Mouse (Mus musculus) heart, postnatal 4 days (tissue): ENCODE data around the gene Tnfsf11. TPM values are rescaled to one million over a fixed set of nuclear protein-coding genes. Genes with fewer than 3 reads are reported as not detected.

Experiments
- DNase-seq: peaks from one replicate; pipeline ENCODE4 v3.0.0; 2021
- microRNA-seq, 2 experiments: library from miRNA; unstranded; fragments of <30 nt; microRNA quantifications; one replicate each; pipeline ENCODE4 v1.2.0; 2021 to 2022
- total RNA-seq, 2 experiments: library from RNA; stranded (reverse); gene quantifications; 2 replicates each; pipeline ENCODE4 v1.2.3; 2021

Tnfsf11 gene
- total RNA-seq, 2 experiments from 2014 or later: not detected

- peak; percentile 63 for DNase-seq
Measured at GRCm38 (mm10) chr14:78287906-78288800, 19.7 kb downstream of the Tnfsf11 start.

DNA sequence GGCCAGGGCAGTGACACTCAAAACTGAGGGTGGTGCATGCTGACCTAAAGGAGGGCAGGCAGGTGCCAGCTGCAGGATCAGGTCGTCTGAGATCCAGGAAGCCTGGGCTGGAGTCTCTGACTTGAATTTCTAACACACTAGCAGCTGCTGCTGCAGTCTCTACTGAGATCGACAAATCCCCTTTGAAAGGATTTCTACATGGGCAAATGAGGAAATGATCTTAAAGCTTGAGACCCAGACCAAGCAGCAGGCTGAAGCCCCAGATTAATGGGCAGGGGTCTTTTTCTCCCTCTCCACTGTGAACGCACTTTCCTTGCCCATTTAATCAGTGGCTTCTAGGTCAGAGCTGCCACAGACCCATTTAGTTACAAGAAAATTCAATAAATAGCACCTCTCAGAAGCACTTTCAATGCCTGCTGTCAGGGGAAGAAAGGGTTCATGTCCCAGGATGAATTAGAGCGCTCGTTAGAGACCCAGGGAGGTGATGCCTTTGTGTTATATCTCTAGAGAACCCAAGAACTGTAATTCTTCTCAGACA is 21.8 kb downstream of the Tnfsf11 start:
- DNase-seq: no peak

DNA sequence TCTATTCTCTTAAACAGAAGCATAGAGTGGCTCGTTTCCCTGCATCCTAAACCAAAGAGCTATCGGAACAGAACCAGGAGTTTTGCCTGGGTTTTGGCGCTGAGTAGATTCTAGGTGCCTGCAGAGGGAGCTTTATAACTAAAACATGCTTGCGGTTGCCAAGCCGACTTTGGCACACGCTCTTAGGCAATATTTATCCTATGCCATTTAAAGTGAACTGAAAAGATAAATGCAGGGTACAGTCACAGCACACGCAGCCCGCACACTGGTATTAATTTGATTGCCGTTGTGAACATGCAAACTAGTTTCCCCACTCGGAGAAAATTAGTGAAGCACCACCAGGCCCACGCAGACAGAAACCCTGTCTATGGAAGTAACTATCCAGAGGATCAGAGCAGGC is 25.4 kb downstream of the Tnfsf11 start:
- DNase-seq: no peak

DNA sequence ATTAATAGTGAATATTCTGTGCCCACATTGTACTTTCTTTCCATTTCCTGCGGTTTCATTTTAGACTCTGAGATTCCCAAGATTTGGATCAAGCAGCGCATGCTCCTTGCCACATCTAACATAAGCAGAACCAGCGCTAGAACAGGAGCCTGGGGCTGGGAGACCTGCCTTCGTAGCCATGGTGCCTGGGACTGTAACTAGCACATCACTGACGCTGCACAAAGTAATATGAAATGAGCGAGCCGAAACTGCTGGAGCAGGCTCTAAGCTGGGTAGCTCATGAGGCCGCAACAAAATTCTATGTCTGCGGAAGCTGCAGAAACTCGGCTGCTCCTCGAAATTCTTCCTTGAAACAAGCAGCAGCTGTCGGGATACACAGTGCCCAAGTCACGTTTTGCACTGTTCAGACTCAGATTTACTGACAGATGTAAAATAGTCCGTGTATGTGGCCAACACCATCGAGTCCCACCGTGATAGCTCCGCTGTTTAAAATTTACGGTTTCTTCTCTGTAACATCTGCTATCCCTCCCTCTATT is 31.4 kb downstream of the Tnfsf11 start:
- DNase-seq: no peak

- no peak for DNase-seq
Measured at GRCm38 (mm10) chr14:78274851-78275250, 33.0 kb downstream of the Tnfsf11 start.

DNA sequence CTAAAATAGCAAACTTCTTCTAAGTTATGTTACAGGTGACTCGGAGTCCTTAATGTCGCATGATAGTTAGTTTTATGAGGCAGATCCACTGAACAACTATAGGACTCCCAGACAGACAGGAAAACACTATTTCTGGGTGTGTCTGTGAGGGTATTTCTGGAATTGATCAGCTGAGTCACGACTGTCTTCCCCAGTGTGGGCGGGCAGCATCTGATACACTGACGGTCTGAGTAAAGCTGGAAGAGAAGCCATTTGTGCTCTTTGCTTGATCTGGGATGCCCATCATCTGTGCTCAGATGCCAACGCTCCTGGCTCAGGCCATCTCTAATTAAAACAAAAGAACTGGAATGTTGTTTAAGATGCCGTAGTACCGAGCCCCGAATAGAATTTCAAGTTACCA is 33.7 kb downstream of the Tnfsf11 start:
- no peak for DNase-seq

- peak; percentile 67 for DNase-seq
Measured at GRCm38 (mm10) chr14:78273571-78273970, 34.3 kb downstream of the Tnfsf11 start.

- no peak for DNase-seq
Measured at GRCm38 (mm10) chr14:78264876-78265275, 43.0 kb downstream of the Tnfsf11 start.

DNA sequence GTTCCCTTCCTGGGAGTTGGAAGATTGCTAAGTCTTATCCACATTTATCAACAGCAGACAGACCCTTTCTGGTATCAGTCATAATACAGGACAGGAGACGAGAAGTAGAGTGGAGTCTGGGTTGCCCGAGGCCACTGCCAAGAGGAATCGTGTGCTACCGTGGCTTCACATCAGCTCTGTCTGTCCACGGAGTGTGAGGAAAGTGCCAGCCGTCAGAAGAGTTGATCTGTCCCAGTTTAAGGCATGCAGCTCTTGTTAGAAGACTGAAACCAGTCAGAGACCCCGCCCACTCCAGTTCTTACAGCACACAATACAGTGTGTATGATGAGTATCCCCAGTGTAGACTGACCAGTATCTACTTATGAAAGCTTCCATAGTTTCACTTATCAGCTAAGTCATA is 45.2 kb downstream of the Tnfsf11 start:
- no peak for DNase-seq

DNA sequence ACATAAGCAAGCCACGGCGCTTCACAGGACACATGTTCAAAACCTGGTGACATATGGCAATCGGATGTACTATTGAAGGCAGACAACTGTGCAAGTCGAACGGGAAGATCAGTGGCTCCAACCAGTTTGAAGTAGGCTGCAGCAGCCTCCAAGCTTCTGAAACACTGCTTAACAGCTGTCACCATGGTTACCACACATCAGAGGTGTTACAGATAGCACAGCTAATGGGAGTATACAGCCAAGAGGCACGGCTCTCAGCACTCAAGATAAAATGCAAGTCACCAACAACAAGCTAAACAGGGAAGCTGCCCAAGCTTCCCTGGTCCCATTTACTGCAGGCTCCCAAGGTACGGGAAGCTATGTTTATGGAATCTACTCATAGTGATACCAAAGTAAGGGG is 46.6 kb downstream of the Tnfsf11 start:
- DNase-seq: peak; percentile 11

GRCm38 (mm10) chr14:78254017-78254416 is 53.8 kb downstream of the Tnfsf11 start:
- no peak for DNase-seq

DNA sequence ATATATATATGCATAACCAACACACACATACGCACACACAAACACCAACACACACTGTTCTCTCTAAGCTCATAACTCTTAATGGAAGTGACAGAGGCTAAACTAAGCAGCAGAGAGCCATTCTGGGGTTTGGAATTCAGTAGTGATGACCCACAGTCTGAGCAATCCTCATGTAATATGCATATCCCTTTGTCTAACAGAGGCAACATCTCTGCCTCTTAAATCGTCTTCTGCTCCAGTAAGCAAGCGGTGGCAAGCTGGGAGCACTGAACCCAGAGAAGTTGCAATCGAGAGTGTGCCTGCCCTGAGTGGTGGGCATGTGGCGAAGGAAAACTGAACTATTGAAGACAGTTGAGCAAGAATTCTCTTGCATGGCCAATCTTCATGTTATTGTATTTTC is 61.2 kb downstream of the Tnfsf11 start:
- DNase-seq: no peak

GRCm38 (mm10) chr14:78244811-78245210 is 63.0 kb downstream of the Tnfsf11 start:
- DNase-seq: no peak

- no peak for DNase-seq
Measured at GRCm38 (mm10) chr14:78239346-78239745, 68.5 kb downstream of the Tnfsf11 start.

- peak; percentile 8 for DNase-seq
Measured at GRCm38 (mm10) chr14:78237238-78237637, 70.6 kb downstream of the Tnfsf11 start.

- peak; percentile 68 for DNase-seq
Measured at GRCm38 (mm10) chr14:78236144-78236543, 71.7 kb downstream of the Tnfsf11 start.

GRCm38 (mm10) chr14:78235296-78235695 is 72.5 kb downstream of the Tnfsf11 start:
- no peak for DNase-seq

- no peak for DNase-seq
Measured at GRCm38 (mm10) chr14:78229012-78229411, 78.8 kb downstream of the Tnfsf11 start.

Small RNA genes lying within 50 kb of the gene (microRNA-seq; reads per million reads assigned to microRNA genes)
- 0 reads per million in 2 experiments for gene Gm23652

Other genes with a start within 250 kb of the Tnfsf11 start
- under 1 TPM; 0.27 to 0.79 TPM for gene Fam216b, start 219.0 kb downstream of the Tnfsf11 start, total RNA-seq
- 10 to 100 TPM; 37.3 to 37.4 TPM for gene Akap11, start 228.8 kb upstream of the Tnfsf11 start, total RNA-seq